Mouse (Mus musculus): ENCODE results near the gene Grin2a. TPM values are rescaled to one million over a fixed set of nuclear protein-coding genes. Genes with fewer than 3 reads are reported as not detected.

Grin2a gene
- polyA plus RNA-seq, 1 experiment from 2014 or later = 0.33 TPM

- no peaks in the 10 kb centered on the region for H3K27me3 ChIP-seq (ENCODE audit: control insufficient read depth, insufficient read depth, low read length)
- H3K27ac ChIP-seq (ENCODE audit: low read depth, low read length) = no peak overlapping the region
- no peaks in the 10 kb centered on the region for H3K4me1 ChIP-seq (ENCODE audit: control insufficient read depth, insufficient read depth, low read length)
- no peaks in the 10 kb centered on the region for H3K36me3 ChIP-seq (ENCODE audit: control insufficient read depth, insufficient read depth, low read length)
- H3K4me2 ChIP-seq = no peak overlapping the region
- DNase-seq (ENCODE audit: low spot score, missing footprints) = no peak
- WGBS = 92% methylated on average over 8 of the region's 8 CpGs
- ATAC-seq (ENCODE audit: low FRiP score) = no peak
- H3K9me3 ChIP-seq (ENCODE audit: control insufficient read depth, low read length) = no peaks in the 10 kb centered on the region
- no peak overlapping the region for H3K4me3 ChIP-seq (ENCODE audit: low read depth, low read length)
- no peak overlapping the region for H3K9ac ChIP-seq (ENCODE audit: low read length)
These were observed 238.5 kb downstream of the Grin2a start for GRCm38 (mm10) chr16:9756849-9757248.

- no peaks in the 10 kb centered on the region for H3K36me3 ChIP-seq (ENCODE audit: control insufficient read depth, insufficient read depth, low read length)
- H3K27me3 ChIP-seq (ENCODE audit: control insufficient read depth, insufficient read depth, low read length) = no peaks in the 10 kb centered on the region
- no peaks in the 10 kb centered on the region for H3K4me1 ChIP-seq (ENCODE audit: control insufficient read depth, insufficient read depth, low read length)
- no peaks in the 10 kb centered on the region for H3K9me3 ChIP-seq (ENCODE audit: control insufficient read depth, low read length)
- no peak for ATAC-seq (ENCODE audit: low FRiP score)
- H3K9ac ChIP-seq (ENCODE audit: low read length) = no peak overlapping the region
- H3K27ac ChIP-seq (ENCODE audit: low read depth, low read length) = no peak overlapping the region
- H3K4me2 ChIP-seq = no peak overlapping the region
- H3K4me3 ChIP-seq (ENCODE audit: low read depth, low read length) = no peak overlapping the region
- no peak for DNase-seq (ENCODE audit: low spot score, missing footprints)
- WGBS = 88% methylated on average over 5 of the region's 5 CpGs
These were observed 241.3 kb downstream of the Grin2a start for GRCm38 (mm10) chr16:9754061-9754460.

GRCm38 (mm10) chr16:9753045-9753444, 242.3 kb downstream of the Grin2a start:
- Histone ChIP-seq H3K4me3 (ENCODE audit: low read depth, low read length) (no peak overlapping the region), H3K27ac (ENCODE audit: low read depth, low read length) (no peak overlapping the region), H3K9ac (ENCODE audit: low read length) (no peak overlapping the region), H3K36me3 (ENCODE audit: control insufficient read depth, insufficient read depth, low read length) (no peaks in the 10 kb centered on the region), H3K27me3 (ENCODE audit: control insufficient read depth, insufficient read depth, low read length) (no peaks in the 10 kb centered on the region), H3K4me1 (ENCODE audit: control insufficient read depth, insufficient read depth, low read length) (no peaks in the 10 kb centered on the region), H3K9me3 (ENCODE audit: control insufficient read depth, low read length) (no peaks in the 10 kb centered on the region), H3K4me2 (no peak overlapping the region)
- DNase-seq (ENCODE audit: low spot score, missing footprints) (no peak), ATAC-seq (ENCODE audit: low FRiP score) (no peak)
- WGBS = 92% methylated on average over 9 of the region's 9 CpGs

- no peak overlapping the region for H3K4me3 ChIP-seq (ENCODE audit: low read depth, low read length)
- no peaks in the 10 kb centered on the region for H3K36me3 ChIP-seq (ENCODE audit: control insufficient read depth, insufficient read depth, low read length)
- ATAC-seq (ENCODE audit: low FRiP score) (no peak), DNase-seq (ENCODE audit: low spot score, missing footprints) (no peak)
- no peak overlapping the region for H3K4me2 ChIP-seq
- WGBS = 77% methylated on average over 8 of the region's 8 CpGs
- no peaks in the 10 kb centered on the region for H3K9me3 ChIP-seq (ENCODE audit: control insufficient read depth, low read length)
- no peak overlapping the region for H3K27ac ChIP-seq (ENCODE audit: low read depth, low read length)
- H3K4me1 ChIP-seq (ENCODE audit: control insufficient read depth, insufficient read depth, low read length) = no peaks in the 10 kb centered on the region
- no peak overlapping the region for H3K9ac ChIP-seq (ENCODE audit: low read length)
- no peaks in the 10 kb centered on the region for H3K27me3 ChIP-seq (ENCODE audit: control insufficient read depth, insufficient read depth, low read length)
These were observed 242.8 kb downstream of the Grin2a start for GRCm38 (mm10) chr16:9752600-9752999.

- Histone ChIP-seq H3K9me3 (ENCODE audit: control insufficient read depth, low read length) (no peaks in the 10 kb centered on the region), H3K9ac (ENCODE audit: low read length) (no peak overlapping the region), H3K36me3 (ENCODE audit: control insufficient read depth, insufficient read depth, low read length) (no peaks in the 10 kb centered on the region), H3K4me2 (no peak overlapping the region), H3K4me3 (ENCODE audit: low read depth, low read length) (no peak overlapping the region), H3K27ac (ENCODE audit: low read depth, low read length) (no peak overlapping the region), H3K27me3 (ENCODE audit: control insufficient read depth, insufficient read depth, low read length) (no peaks in the 10 kb centered on the region), H3K4me1 (ENCODE audit: control insufficient read depth, insufficient read depth, low read length) (no peaks in the 10 kb centered on the region)
- WGBS = 80% methylated on average over 11 of the region's 11 CpGs
- no peak for DNase-seq (ENCODE audit: low spot score, missing footprints)
- no peak for ATAC-seq (ENCODE audit: low FRiP score)
These were observed 244.3 kb downstream of the Grin2a start for GRCm38 (mm10) chr16:9751045-9751569.

GRCm38 (mm10) chr16:9749661-9750060, 245.7 kb downstream of the Grin2a start:
- DNase-seq (ENCODE audit: low spot score, missing footprints) = no peak

GRCm38 (mm10) chr16:9742443-9742842, 252.9 kb downstream of the Grin2a start:
- H3K4me1 ChIP-seq (ENCODE audit: control insufficient read depth, insufficient read depth, low read length) = no peaks in the 10 kb centered on the region
- DNase-seq (ENCODE audit: low spot score, missing footprints) (no peak), ATAC-seq (ENCODE audit: low FRiP score) (no peak)
- H3K4me3 ChIP-seq (ENCODE audit: low read depth, low read length) = no peak overlapping the region
- no peaks in the 10 kb centered on the region for H3K27me3 ChIP-seq (ENCODE audit: control insufficient read depth, insufficient read depth, low read length)
- no peak overlapping the region for H3K27ac ChIP-seq (ENCODE audit: low read depth, low read length)
- H3K36me3 ChIP-seq (ENCODE audit: control insufficient read depth, insufficient read depth, low read length) = no peaks in the 10 kb centered on the region
- no peak overlapping the region for H3K9ac ChIP-seq (ENCODE audit: low read length)
- WGBS = 96% methylated on average over 6 of the region's 6 CpGs
- no peak overlapping the region for H3K4me2 ChIP-seq
- H3K9me3 ChIP-seq (ENCODE audit: control insufficient read depth, low read length) = no peaks in the 10 kb centered on the region

More at GRCm38 (mm10) chr16:9749661-9750060, 245.7 kb downstream of the Grin2a start:
- ATAC-seq (ENCODE audit: low FRiP score) = no peak
- Histone ChIP-seq H3K27ac (ENCODE audit: low read depth, low read length) (no peak overlapping the region), H3K9ac (ENCODE audit: low read length) (no peak overlapping the region), H3K27me3 (ENCODE audit: control insufficient read depth, insufficient read depth, low read length) (no peaks in the 10 kb centered on the region), H3K4me3 (ENCODE audit: low read depth, low read length) (no peak overlapping the region), H3K4me1 (ENCODE audit: control insufficient read depth, insufficient read depth, low read length) (no peaks in the 10 kb centered on the region), H3K9me3 (ENCODE audit: control insufficient read depth, low read length) (no peaks in the 10 kb centered on the region), H3K36me3 (ENCODE audit: control insufficient read depth, insufficient read depth, low read length) (no peaks in the 10 kb centered on the region), H3K4me2 (no peak overlapping the region)
- 84% methylated on average over 3 of the region's 3 CpGs for WGBS

GRCm38 (mm10) chr16:9738679-9739078, 256.7 kb downstream of the Grin2a start:
- Histone ChIP-seq H3K27ac (ENCODE audit: low read depth, low read length) (no peak overlapping the region), H3K27me3 (ENCODE audit: control insufficient read depth, insufficient read depth, low read length) (no peaks in the 10 kb centered on the region), H3K4me2 (no peak overlapping the region), H3K4me3 (ENCODE audit: low read depth, low read length) (no peak overlapping the region), H3K36me3 (ENCODE audit: control insufficient read depth, insufficient read depth, low read length) (no peaks in the 10 kb centered on the region), H3K9ac (ENCODE audit: low read length) (no peak overlapping the region), H3K9me3 (ENCODE audit: control insufficient read depth, low read length) (no peaks in the 10 kb centered on the region), H3K4me1 (ENCODE audit: control insufficient read depth, insufficient read depth, low read length) (no peaks in the 10 kb centered on the region)
- 93% methylated on average over 6 of the region's 6 CpGs for WGBS
- DNase-seq (ENCODE audit: low spot score, missing footprints) = no peak
- ATAC-seq (ENCODE audit: low FRiP score) = no peak

- Histone ChIP-seq H3K4me1 (ENCODE audit: control insufficient read depth, insufficient read depth, low read length) (no peaks in the 10 kb centered on the region), H3K36me3 (ENCODE audit: control insufficient read depth, insufficient read depth, low read length) (no peaks in the 10 kb centered on the region), H3K27ac (ENCODE audit: low read depth, low read length) (no peak overlapping the region), H3K4me2 (no peak overlapping the region), H3K27me3 (ENCODE audit: control insufficient read depth, insufficient read depth, low read length) (no peaks in the 10 kb centered on the region), H3K9me3 (ENCODE audit: control insufficient read depth, low read length) (no peaks in the 10 kb centered on the region), H3K9ac (ENCODE audit: low read length) (no peak overlapping the region), H3K4me3 (ENCODE audit: low read depth, low read length) (no peak overlapping the region)
- 16% methylated on average over 2 of the region's 2 CpGs for WGBS
- DNase-seq (ENCODE audit: low spot score, missing footprints) (no peak), ATAC-seq (ENCODE audit: low FRiP score) (no peak)
These were observed 258.2 kb downstream of the Grin2a start for GRCm38 (mm10) chr16:9737131-9737530.
